Mouse (Mus musculus): Measurements from ENCODE around the gene Hdac8.

GRCm38 (mm10) chrX:102475555-102475954, 29.6 kb downstream of the Hdac8 start:
- no peak for TF ChIP-seq CTCF (IDR thresholded peaks at IDR 0.05; ENCODE audit: extremely low read depth, insufficient read depth, low read length)
- no peak for TF ChIP-seq POLR2A (IDR thresholded peaks at IDR 0.05; ENCODE audit: extremely low read depth, insufficient read depth, low read length)

All from cortical plate, adult 2 months (tissue).